Mouse (Mus musculus) left cerebral cortex, postnatal 25 days (tissue): ENCODE data around the gene Fstl4. TPM values are rescaled to one million over a fixed set of nuclear protein-coding genes. Genes with fewer than 3 reads are reported as not detected.

Source experiments
- DNase-seq, 2 experiments: peaks; one replicate each; pipeline ENCODE4 v3.0.0; 2022; ENCODE audit warnings: low spot score in 2 of 2, mixed read lengths in 1 of 2
- intact Hi-C: fragments of 180-260 bp; cut with DNase I; formaldehyde crosslinking; loops from one replicate; pipeline ENCODE4 v1.15.1; 2025
- total RNA-seq, 2 experiments: library from RNA; stranded (reverse); gene quantifications; 2 replicates each; pipeline ENCODE4 v1.2.3; 2021

The Fstl4 gene
- total RNA-seq, 2 experiments from 2014 or later, result 43.2 to 43.8 TPM

DNA sequence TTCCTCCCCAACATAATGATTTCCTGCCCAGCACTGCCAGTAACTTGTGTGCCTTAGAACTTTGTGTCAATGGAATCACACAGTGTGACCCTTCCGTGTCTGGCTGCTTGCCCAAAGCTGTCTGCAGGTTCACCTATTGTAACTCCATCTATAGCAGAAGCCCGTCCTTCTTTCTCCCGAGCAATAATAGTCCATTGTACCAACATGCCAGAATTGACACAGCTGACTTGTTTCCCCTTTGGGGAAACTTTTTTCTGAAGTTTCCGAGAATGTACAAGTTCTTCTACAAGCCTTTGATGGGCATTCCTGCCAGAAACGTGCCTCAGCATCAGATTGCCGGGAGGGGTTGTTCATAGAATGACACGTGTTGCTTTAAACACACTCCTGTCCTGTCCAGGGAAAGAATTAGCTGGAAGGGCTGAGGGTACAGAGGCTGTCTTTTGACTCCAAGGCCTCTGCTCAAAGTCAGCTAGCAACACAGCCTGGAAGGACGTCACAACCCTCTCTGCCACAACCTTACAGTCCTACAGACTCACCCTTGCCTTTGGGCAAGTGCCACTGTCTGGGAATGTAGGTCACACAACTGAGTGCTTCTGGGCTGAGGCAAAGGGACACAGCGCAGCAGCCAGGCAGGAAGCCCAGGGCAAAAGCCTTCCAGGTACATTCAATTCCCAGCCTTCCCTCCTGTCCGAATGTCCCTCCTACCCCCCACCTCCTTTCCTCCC lies 339.3 kb downstream of the Fstl4 start:
- intact Hi-C loops, result no loop called here
- no peak for DNase-seq

DNA sequence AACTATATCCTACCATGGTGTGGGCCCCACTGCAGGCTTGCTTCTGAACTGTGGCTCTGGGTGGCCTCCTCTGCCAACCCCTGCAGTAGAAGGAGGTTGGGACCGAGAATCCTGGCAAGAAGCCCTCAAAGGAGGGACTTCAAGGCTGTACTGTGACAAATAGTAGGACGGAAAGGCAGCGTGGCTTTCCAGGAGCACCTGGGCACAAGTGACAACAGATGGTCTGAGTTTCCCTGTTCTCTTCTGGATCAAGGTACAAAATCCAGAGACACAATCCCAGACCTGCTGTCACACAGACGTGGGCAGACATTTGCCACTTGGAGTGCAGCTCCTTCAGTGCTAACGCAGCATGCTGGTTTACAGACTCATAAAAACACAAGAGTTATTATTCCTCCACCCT lies 343.3 kb downstream of the Fstl4 start:
- no peak for DNase-seq
- intact Hi-C loops, result no loop called here

DNA sequence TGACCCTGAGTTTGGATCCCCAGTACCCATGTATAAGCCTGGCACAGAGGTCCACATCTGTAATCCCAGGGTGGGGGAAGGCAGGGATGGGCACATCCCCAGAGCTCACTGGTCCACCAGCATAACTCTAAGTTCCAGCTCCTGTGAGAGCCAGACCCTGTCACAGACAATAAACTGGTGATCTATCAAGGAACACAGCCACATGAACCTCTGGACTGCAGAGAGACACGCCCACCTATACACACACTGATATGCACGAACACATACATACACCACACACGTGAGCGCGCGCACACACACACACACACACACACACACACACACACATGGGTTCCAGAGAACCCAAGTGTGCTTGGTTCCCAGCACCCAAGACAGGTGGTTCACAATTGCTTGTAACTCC lies 344.4 kb downstream of the Fstl4 start:
- intact Hi-C loops, result no loop called here
- DNase-seq, result no peak

DNA sequence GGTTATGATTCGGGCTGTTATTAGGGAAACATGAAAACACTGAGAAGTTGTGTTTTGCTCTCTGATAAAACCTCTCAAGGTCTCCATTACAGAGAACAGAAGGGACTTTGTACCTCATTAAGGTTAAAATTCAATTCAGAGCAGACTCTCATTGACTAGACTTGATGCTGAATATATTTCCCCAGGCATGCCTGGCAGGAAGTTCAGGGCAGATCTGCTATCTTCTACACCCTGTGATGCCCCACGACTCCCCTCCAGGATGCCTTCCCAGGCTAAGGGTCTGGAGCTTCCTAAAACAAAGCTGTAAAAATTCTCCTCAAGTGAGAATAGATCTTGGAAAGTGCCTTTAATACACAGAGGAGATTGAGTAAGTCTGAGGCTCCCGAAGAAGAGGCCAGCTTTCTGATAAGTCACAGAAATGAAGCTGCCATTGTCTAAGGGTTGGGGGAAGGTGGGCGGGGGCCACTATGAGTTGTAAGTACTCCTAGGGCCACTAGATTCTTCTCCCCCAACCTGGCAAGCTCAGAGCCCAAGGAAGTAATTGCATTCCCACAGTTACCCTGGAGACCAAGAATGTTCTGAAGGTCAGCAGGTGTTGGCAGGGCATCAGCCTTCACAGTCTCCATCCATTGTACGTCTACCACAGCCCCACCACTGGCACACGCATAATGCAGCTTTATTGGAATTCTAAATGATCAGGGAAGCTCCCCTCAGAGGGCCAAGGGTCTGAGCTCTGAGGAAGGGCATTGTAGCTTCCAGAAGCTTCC lies 345.4 kb downstream of the Fstl4 start:
- intact Hi-C loops, result no loop called here
- DNase-seq, result no peak

DNA sequence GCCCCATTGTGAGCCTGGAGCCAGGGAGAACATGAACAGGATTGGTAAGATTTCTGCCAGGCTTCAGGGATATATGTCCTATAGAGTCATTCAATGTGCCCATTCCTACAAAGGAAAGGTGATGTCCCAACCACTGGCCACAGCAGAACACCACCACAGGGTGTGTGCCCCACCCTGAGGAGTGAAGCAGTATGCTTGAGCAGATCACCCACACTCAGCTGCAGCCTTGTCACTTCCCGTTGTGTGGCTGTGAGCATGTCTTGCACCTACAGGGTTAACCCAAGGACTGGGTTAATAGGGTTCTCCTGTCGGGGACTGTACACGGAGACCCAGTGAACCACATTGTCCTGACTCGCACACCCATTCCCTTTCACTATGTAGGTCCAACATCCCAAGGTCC lies 351.3 kb downstream of the Fstl4 start:
- no peak for DNase-seq
- intact Hi-C loops, result no loop called here

DNA sequence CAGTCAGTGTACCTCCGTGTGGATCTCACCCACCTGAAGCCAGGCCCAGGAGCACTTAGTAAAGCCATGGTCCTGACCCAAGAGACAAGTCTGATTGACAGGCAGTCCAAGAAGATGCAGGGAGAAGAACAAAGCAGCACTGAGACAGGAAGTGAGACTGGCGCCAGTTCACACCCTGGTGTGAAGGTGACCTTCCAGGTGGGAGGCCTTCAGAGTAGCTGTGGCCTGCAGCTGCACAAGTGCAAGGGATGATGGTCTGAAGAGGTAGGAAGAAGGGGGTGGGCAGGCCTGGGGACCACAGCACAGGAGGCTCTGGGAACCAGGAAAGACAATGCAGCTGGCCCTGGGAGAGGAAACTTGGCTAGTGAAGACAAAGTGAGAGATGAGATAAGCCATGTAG lies 351.9 kb downstream of the Fstl4 start:
- no peak for DNase-seq
- intact Hi-C loops, result no loop called here

DNA sequence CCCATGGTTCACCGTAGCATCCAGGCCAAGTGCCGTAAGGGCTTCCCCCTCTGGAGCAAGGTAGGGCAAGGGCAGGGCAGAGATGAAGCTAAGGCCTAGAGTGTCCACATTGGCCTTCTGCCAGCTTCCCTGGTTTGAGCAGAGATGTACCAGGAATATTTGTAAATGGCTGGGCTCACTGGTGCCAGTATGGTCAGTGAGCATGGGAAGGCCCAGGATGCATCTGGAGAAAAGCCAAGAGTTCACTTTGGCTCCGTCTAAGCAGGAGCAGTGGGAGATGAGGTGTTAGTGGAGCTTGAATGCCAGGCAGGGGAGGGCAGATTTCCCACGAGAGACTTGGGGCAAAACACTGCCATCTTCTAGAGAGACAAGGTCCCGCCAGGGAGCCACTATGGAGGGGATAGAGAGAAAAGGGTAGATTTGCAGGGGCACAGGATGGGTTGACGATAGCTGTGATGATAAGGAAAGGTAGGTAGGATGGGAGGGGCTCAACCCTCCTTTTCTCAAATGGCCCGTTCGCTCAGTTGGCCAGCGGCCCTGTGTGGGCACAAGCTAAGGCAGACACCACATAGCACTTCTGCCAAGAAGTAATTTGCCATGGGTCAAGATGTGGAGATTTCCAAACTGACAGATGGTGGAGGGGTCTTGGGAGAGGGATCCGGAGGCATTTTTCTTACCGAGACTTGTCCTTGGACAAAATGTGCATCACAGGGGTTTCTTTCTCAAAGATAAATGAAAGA lies 354.0 kb downstream of the Fstl4 start:
- DNase-seq, result no peak

DNA sequence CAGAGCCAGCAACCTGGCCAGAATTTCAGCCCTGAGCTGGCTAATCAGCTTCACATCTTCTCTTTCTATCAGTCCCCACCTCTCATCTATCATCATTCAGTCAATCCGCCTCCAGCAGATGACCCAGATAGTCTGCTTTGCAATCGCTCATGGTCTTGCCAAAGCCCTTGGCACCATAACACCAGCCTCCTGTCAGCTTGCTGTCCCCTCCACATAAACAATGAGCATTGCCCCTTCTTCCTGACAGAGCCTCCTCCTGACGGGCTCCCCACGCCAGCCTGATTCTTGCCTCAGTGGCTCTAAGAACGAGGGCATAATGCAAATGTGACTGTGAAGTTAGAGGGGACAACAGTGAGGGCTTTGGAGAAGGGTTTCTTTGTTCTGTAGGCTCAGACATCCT lies 355.5 kb downstream of the Fstl4 start:
- no peak for DNase-seq
- intact Hi-C loops, result no loop called here

More for the DNA sequence above, 354.0 kb downstream of the Fstl4 start:
- intact Hi-C loops, result no loop called here

DNA sequence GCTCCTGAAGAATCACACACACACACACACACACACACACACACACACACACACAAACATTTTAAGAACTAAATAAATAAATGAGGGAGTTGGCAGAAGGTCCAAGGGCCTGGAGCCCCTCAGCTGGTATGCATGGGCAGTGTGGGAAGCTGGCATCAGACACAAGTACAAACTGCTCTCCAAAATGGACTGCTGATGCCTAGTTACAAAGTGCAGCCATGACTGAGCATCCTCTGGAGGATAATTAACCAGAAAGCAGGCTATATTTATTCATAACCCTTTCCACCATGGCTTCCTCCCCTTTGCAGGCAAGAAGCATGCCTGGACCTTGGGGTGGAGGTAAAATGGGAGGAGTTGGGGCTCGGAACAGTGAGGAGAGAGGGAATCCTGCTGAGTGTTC lies 356.8 kb downstream of the Fstl4 start:
- DNase-seq, result no peak
- intact Hi-C loops, result no loop called here

DNA sequence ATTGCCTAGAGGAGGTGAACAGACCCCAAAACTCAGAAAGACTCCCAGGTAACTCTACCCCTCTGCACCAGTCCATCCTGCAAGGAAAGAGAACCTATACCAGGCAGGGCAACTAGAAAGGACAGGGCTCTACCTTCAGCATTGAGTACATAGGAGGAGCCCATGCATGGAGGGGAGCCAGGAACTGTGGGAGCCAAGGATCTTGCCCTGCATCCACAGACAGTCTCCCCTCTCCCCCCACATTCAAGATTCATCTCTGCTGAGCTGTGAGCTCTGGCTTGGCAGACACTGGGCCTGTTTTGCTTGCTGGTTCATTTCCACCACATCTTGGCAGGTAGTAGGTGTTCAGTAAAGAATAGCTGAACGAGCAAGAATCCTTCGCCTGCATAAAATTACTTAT lies 360.4 kb downstream of the Fstl4 start:
- intact Hi-C loops, result no loop called here

DNA sequence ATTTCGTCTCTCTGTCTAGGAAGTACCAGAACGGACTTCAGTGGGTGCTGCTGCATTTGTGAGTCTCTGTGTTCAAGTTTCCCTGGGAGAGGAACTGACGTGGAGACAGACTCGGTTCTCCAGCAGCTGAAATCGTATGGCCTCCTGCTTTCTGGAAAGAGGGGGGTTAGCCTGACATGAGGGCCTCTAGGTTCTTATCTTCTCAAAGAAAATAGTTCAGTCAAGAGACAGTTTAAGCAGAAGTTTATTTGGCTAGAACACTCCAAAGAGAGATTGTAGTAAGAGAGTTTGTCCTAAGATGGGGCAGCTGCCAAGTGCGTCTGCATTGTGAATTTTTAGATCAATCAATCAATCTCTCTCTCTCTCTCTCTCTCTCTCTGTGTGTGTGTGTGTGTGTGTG lies 362.2 kb downstream of the Fstl4 start:
- no peak for DNase-seq
- intact Hi-C loops, result no loop called here

More for the DNA sequence above, 360.4 kb downstream of the Fstl4 start:
- peak in 1 of 2 experiments; percentile 13 for DNase-seq

DNA sequence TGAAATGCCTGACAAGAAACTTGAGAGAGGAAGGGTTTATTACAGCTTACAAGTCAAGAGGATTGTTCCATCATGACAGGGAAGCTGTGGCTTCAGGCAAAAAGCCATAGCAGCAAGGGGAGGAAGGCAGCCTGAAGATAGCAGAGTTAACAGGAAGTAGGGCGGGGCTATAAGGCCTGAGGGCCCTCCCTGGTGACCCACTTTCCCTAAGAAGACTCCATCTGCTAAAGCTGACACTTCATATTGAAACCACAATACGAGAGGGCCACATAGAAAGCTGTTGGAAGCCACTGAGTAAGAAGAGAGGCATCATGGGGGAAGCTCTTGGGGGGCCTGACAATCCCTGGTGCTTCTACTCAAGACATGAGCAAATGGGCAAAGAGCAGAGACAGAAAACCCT lies 364.2 kb downstream of the Fstl4 start:
- no peak for DNase-seq
- intact Hi-C loops, result no loop called here

DNA sequence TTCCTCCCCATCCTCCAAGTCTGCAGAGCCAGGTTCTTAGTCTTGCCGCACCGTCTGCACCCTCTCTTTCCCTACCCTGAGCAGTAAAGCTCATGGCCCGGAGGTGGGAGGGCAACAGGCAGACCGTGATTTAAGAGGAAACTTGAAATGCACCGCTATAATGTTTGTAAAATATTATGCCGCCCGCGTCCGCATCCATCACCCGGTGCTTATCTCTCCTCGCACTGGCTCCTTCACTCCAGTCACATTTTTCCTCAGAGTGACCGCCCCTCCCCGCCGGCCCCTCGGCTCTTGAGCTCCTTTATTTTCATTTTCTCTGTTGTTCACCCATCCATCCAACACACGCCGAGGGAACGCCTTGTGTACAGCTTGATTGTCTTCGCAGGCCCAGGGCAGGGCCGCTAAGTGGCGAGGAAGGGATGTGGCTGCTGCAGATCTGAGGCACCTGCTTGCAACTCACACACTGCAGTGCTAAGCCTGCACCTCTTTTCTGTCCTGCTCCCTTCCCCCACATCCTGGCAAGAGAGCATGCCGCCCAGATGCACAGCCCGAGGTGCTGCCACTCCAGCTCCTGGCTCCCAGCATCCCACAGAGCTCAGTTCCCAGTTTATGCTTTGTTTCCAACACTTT lies 368.1 kb downstream of the Fstl4 start:
- DNase-seq, result no peak
- intact Hi-C loops, result no loop called here

DNA sequence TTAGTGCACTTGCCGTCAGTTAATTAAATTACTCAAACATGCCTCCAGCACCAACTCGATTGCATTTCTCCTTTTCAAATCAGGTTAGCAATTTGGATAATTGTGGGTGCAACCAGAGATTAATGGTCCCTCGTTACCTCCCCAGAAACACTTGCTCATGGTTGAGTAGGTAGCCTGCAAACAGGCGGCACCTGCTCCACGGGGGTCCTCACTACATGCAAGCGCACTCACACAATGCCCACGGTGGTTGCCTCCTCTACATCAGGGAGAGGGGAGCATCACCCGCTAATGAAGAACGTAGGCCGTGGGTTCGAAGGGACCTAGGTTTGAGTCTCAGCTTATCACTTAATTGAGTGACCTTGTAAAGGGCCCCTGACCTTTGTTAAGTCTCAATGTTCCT lies 371.9 kb downstream of the Fstl4 start:
- intact Hi-C loops, result no loop called here
- no peak for DNase-seq

DNA sequence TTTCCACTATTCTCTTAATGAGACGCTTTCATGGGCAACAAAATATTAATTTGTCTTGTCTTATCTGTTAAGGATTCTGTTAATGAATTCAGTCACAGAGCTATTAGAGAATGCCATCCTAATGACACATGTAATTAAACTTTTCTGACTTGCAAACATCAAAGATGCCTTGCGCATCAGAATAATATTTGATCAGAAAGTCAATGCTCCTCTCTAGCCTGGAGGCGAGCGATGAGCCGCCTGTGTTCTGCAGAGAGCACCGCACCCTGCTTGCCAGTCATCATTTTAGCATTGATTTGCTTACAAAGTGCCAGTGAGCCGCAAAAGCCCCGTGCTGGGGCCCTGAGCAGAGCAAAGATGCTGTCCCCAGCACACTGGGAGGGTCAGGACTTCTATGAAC lies 372.9 kb downstream of the Fstl4 start:
- intact Hi-C loops, result no loop called here
- DNase-seq, result no peak

DNA sequence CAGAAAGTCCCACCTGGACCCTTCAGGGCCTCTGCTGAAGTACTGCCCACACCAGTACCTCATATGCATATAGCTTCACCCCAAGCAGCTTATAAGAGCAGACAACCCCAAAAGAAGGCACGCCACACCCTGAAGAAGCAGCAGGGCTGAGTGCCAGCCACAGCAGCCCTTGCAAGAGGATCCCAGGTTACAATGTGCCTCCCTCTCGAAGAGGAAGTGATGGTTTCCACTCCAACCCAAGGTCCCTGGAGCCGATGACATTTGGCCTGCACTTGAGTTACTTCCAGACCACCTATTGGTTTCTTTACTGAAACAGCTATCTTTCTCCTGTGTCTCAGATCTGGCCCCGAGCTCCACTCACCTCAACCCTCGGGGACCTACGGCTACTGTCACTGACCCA lies 373.8 kb downstream of the Fstl4 start:
- intact Hi-C loops, result no loop called here

DNA sequence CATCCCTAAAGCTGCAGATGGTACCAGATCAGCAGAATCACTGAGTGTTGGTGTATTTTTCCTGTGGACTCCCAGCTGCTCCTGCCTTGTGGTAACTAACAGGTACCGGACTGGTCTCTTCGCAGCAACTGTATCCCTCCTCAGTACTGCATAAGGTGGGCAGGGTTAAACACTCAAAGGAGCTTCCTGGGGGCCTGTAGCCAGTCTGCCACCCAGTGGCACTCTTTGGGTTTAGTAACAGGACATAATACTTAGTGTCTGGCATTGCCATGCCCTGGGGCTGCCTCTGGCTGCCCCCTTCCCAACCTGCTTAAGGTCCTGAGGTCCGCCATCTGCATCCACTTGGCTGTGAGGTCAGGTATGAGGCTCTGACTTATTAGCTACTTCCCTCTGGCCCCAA lies 375.2 kb downstream of the Fstl4 start:
- no peak for DNase-seq
- intact Hi-C loops, result loop anchor here (10.0 kb wide), 1 partner anchor 375 kb away; the partner anchor contains the start of gene Fstl4

More for the DNA sequence above, 373.8 kb downstream of the Fstl4 start:
- DNase-seq, result no peak

DNA sequence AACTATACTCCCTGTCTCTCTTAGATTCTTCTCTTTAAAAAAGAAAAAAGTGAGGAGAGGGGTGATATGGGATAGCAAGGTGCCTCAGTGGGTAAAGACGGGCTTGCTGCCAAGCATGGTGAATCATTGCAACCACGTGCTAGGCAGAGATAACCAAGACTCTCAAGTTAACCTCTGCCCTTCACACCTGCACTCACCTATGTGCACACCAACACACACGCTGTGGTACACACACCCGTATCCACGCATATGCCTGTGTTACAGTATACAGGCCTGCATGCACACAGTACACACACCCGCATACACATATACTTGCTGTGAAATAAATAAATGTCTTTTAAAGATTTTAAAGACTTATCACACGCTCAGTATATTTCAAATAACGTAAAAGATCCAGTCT lies 375.8 kb downstream of the Fstl4 start:
- no peak for DNase-seq
- intact Hi-C loops, result loop anchor here (10.0 kb wide), 1 partner anchor 375 kb away; the partner anchor contains the start of gene Fstl4

DNA sequence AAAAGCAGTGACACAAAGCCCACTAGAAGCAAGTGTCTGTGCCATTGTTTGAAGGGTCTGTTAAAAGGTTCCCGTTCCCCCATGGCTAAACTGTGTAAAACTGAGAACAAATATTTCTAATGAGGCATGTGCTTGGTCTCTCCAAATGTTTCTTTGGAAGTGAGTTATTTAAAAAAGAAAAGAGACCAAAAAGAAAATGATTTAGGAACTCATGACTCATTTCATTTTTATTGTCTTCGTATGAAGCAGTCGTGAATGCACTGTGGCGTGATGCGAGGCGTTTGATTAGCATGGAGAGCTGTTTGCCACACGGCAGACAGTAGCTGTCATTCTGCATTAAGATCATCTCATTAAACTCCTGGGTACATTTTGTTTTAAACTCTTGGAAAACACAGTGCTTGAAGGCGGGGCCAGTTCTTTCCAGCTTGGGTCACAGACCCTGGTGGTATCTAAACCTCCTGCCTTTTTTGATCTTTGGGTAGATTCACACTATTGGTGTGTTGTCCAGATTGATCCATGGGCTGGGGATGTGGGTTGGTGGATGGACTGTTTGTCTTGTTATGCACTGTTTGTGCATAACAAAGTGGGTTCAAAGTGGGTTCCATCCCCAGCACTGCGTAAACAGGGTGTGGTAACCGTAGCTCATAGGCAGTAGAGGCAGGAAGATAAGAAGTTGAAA lies 376.4 kb downstream of the Fstl4 start:
- DNase-seq, result peak in 1 of 2 experiments; percentile 35
- intact Hi-C loops, result loop anchor here (10.0 kb wide), 1 partner anchor 376 kb away; the partner anchor contains the start of gene Fstl4
